Comparison of ENCODE assay signal across 8 mouse cellular contexts in the genomic region with DNA sequence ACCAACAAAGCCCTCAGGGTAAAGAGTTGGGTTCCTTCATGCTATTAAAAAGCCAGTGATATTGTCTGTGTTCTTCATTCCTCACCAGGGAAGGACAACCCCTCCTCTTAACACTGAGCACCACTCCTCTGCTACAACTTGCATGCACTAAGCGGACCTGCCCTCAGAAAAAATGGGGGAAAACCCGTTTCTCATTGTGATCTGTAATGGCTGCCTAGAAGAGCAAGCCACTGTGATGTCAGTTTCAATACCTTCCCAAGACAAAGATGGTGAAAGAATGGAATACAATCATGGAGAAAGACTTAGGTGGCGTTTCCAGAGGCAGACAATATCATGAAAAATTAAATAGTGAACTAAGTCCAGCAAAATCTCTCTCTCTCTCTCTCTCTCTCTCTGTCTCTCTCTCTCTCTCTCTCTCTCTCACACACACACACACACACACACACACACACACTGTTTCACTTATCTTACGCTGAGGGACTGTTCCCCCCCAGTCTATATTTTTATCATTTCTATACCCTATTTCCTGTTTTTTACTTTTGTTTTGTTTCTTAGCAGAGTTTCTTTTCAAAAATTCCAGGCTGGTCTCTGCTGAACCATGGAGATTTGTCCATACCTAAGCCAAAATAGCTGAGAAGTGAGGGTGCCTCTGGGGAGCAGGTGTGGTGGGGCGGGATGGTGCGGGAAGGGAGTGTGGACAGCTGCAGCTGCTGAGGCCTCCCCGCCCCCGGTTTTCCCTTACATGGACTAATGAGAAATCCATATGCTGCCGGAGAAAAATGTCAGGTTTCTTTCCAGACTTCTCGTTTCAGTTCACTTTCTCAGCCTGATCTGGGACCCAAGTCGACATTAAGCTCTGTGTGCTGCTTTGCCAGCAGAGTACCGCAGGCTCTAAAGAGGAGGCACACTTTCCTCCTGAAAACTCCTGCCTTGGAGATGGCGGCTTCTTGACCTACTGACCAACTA. TPM values are rescaled to one million over a fixed set of nuclear protein-coding genes. Genes with fewer than 3 reads are reported as not detected.
DNase-seq lines count a peak whose midpoint lies in the region; ATAC-seq lines count a peak whose summit lies in the region.

No protein-coding gene starts in this region.

- DNase-seq in lung, postnatal 10 days: no peak
- peak; percentile 85 for DNase-seq in forelimb bud, embryonic 11.5 days (ENCODE audit: low read depth, low spot score)
- peak; percentile 67 for DNase-seq in neural tube, embryonic 10.5 days (ENCODE audit: extremely low spot score, low spot score)
- DNase-seq in urinary bladder, adult 18-20 months (ENCODE audit: low spot score in 2 of 2): no peak
- DNase-seq in urinary bladder, postnatal 10 days (ENCODE audit: low spot score): no peak
- DNase-seq in spleen, postnatal 36 days (ENCODE audit: low spot score in 2 of 2): no peak

- WGBS in lung, embryonic 15.5 days: 35% methylated on average over 13 of the region's 13 CpGs
- WGBS in hindbrain, embryonic 12.5 days: 49% methylated on average over 13 of the region's 13 CpGs

- ATAC-seq in lung, embryonic 15.5 days (ENCODE audit: borderline replicate concordance, extremely low read depth, low FRiP score, low TSS enrichment): peak; percentile 71; the same call in 1 of the 2 replicates
- ATAC-seq in hindbrain, embryonic 12.5 days (ENCODE audit: low FRiP score): no peak

- no peak overlapping the region for H3K9ac ChIP-seq in lung, embryonic 15.5 days
- no peak overlapping the region for H3K9ac ChIP-seq in hindbrain, embryonic 12.5 days

- peak overlapping the region; percentile 34; the same call in 1 of the 2 replicates for H3K4me2 ChIP-seq in lung, embryonic 15.5 days
- H3K4me2 ChIP-seq in hindbrain, embryonic 12.5 days (replicated peaks): no peak overlapping the region

- 0 out of 2 replicates have a peak overlapping the region, but pooled peaks have one; percentile 0 for H3K4me3 ChIP-seq in lung, embryonic 15.5 days
- no peak overlapping the region for H3K4me3 ChIP-seq in hindbrain, embryonic 12.5 days

- no peaks in the 10 kb centered on the region for H3K9me3 ChIP-seq in lung, embryonic 15.5 days
- no peaks in the 10 kb centered on the region for H3K9me3 ChIP-seq in hindbrain, embryonic 12.5 days (replicated peaks)

- H3K4me1 ChIP-seq in lung, embryonic 15.5 days: peaks cover 33% of the 10 kb centered on the region
- peaks cover 23% of the 10 kb centered on the region for H3K4me1 ChIP-seq in hindbrain, embryonic 12.5 days

- no peaks in the 10 kb centered on the region for H3K36me3 ChIP-seq in lung, embryonic 15.5 days
- no peaks in the 10 kb centered on the region for H3K36me3 ChIP-seq in hindbrain, embryonic 12.5 days

- H3K27me3 ChIP-seq in lung, embryonic 15.5 days: no peaks in the 10 kb centered on the region
- H3K27me3 ChIP-seq in hindbrain, embryonic 12.5 days: no peaks in the 10 kb centered on the region

- H3K27ac ChIP-seq in lung, embryonic 15.5 days: peak overlapping the region; percentile 86
- peak overlapping the region; percentile 71 for H3K27ac ChIP-seq in hindbrain, embryonic 12.5 days

RNA-seq across cellular contexts. Expression of a gene that starts 11.3 kb away (rescaled TPM):
- 12.1 and 13.0 TPM in 2 replicates for polyA plus RNA-seq in lung, embryonic 15.5 days (2015; fragmentation: Nextera tagmentation; extraction: Ambion mirVana)
- polyA plus RNA-seq in hindbrain, embryonic 12.5 days (2016; fragmentation: Nextera tagmentation; extraction: Ambion mirVana): 20.5 and 21.9 TPM in 2 replicates

RNA-seq across cellular contexts. Expression of a gene that starts 41.1 kb away (rescaled TPM):
- 1,436 and 1,497 TPM in 2 replicates for polyA plus RNA-seq in lung, embryonic 15.5 days (2015; fragmentation: Nextera tagmentation; extraction: Ambion mirVana)
- polyA plus RNA-seq in hindbrain, embryonic 12.5 days (2016; fragmentation: Nextera tagmentation; extraction: Ambion mirVana): 763 and 927 TPM in 2 replicates

RNA-seq across cellular contexts. Expression of a gene that starts 43.2 kb away (rescaled TPM):
- polyA plus RNA-seq in lung, embryonic 15.5 days (2015; fragmentation: Nextera tagmentation; extraction: Ambion mirVana): 3.5 and 6.5 TPM in 2 replicates
- polyA plus RNA-seq in hindbrain, embryonic 12.5 days (2016; fragmentation: Nextera tagmentation; extraction: Ambion mirVana): 0.30 and 0.34 TPM in 2 replicates

Comparison
In these comparisons a context has a peak if more than half of its experiments do, and no peak if none do; other contexts are left out.
1. DNase-seq: peak in forelimb bud, embryonic 11.5 days (single experiment) and neural tube, embryonic 10.5 days (single experiment); none in lung, postnatal 10 days (single experiment), urinary bladder, adult 18-20 months (0 of 2), urinary bladder, postnatal 10 days (single experiment) and spleen, postnatal 36 days (0 of 2).